Mouse (Mus musculus): ENCODE results near the gene Trmo. TPM values are rescaled to one million over a fixed set of nuclear protein-coding genes. Genes with fewer than 3 reads are reported as not detected.
A peak's percentile ranks its signal among the peaks of the same experiment; 100 is the strongest.

Gene Trmo
- polyA plus RNA-seq, 1 experiment from 2014 or later, result 12.9 TPM

DNA sequence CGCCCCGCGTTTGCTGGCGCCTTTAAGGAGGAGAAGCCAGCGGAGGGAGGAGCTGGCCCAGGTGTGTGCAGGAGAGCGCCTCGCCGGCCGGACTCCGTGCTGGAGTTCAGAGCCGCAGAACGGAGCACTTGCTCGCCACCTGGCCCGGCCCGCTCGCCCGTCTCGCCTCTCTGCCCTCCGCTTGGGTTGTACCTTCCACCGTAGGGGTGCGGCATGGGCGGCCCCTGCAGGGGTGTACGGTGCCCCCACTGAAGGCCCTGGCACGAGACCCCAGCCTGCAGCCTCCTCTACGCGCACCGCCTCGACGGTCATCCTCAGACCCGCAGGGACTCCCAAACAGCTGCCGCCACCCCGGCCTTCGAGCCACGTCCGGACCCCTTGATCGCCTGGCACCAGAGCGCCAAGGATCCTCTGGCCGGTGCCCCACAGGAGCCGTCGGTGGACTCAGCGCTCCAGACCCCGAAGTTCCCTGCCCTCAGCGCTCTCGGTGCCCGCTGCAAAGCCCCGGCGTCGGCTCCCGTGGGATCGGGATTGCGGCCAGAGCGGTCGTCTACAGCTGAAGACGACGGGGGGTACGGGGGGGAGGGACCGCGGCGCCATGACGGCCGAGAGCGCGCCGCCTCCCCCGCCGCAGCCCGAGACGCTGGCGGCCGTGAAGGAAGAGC, 45.5 kb downstream of the Trmo start, which contains the start of gene Foxe1:
Gene Foxe1, plus strand, starts transcription at position 14 of the 665 bp plus-strand sequence.
- Histone ChIP-seq H3K27ac (replicated peaks) (peak within 1 kb of the TSS; percentile 42; the same call in 1 of the 2 replicates), H3K9me3 (replicated peaks) (no peaks in the 10 kb centered on the region), H3K27me3 (ENCODE audit: low read depth, poor library complexity, severe bottlenecking) (peaks cover 100% of the 10 kb centered on the region), H3K36me3 (no peaks in the 10 kb centered on the region), H3K4me3 (peak within 1 kb of the TSS; percentile 46), H3K4me1 (peaks cover 37% of the 10 kb centered on the region)
- peak; percentile 47 for DNase-seq (ENCODE audit: low spot score)
- WGBS, result 2% methylated on average over 70 of the region's 70 CpGs

DNA sequence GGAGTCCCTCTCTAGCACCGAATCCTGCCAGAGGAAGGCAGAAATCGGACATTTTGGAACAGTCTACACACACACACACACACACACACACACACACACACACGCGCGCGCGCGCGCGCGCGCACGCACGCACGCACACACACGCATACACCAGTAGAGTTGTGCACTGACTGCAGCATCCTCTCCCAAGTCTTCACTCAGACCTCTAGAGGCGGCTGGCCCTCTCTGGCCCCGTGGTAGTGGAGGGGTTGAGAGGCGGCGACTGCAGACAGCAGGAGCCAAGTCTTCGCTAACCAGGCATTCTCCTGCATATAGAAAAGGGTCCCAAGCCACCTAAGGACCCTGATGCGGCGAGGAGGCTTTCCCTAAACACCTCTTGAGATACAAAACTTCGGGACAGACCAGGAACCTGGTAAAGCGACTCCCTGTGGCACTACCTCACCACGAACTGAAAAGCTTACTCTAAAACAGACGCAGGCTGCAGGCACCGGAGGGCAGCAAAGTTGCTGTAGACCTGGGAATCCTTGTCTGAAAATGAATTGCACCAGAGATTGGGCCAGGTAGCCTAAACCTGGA, 46.4 kb downstream of the Trmo start:
- H3K36me3 ChIP-seq, result no peaks in the 10 kb centered on the region
- H3K4me3 ChIP-seq, result peak overlapping the region; percentile 27
- DNase-seq (ENCODE audit: low spot score), result peak; percentile 68
- H3K9me3 ChIP-seq (replicated peaks), result no peaks in the 10 kb centered on the region
- peaks cover 100% of the 10 kb centered on the region for H3K27me3 ChIP-seq (ENCODE audit: low read depth, poor library complexity, severe bottlenecking)
- H3K4me1 ChIP-seq, result peaks cover 37% of the 10 kb centered on the region
- under 1% methylated on average over 28 of the region's 28 CpGs for WGBS
- H3K27ac ChIP-seq (replicated peaks), result no peak overlapping the region

DNA sequence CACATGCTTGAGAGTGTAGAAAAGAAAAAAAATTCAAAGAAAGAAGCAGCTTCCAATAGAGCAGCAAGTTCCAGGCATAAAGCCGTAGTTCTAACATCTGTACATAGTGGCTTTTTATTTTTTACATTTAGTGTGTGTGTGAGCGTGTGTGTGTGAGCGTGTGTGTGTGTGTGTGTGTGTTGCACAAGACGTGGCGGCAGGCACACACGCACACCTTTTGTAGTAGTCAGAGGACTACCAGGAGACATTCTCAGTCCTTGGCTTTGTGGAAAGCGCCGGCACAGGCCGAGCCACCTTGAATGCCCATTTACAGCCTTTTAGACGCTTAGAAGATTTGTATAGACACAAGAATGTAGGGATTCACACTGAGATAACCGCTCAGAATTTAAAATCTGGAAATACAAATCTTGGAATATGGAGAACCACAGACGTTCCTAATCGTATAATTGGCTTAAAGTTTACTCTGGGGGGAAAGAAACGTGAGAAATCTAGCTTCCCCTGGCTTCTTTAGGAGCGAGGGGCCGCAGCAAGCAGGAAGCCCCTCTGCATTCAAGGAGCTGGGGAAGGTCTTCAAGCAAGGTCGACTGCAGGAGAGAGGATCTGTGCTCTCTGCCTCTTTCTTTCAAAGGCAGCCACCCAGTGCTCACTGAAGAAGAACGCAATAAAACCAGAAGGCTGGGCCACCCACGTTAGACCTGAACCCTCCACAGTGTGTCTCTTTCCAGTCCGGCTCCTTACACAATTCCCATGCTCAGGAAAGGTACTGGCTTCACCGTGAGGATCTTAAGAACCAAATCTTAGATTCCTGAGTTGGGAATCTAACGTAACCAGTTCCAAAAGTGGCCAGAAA, 47.2 kb downstream of the Trmo start:
- Histone ChIP-seq H3K36me3 (no peaks in the 10 kb centered on the region), H3K27me3 (ENCODE audit: low read depth, poor library complexity, severe bottlenecking) (peaks cover 100% of the 10 kb centered on the region), H3K9me3 (replicated peaks) (no peaks in the 10 kb centered on the region), H3K4me3 (peak overlapping the region; percentile 27; the same call in 1 of the 2 replicates), H3K4me1 (peaks cover 37% of the 10 kb centered on the region), H3K27ac (replicated peaks) (no peak overlapping the region)
- DNase-seq (ENCODE audit: low spot score), result no peak
- 10% methylated on average over 22 of the region's 22 CpGs for WGBS

DNA sequence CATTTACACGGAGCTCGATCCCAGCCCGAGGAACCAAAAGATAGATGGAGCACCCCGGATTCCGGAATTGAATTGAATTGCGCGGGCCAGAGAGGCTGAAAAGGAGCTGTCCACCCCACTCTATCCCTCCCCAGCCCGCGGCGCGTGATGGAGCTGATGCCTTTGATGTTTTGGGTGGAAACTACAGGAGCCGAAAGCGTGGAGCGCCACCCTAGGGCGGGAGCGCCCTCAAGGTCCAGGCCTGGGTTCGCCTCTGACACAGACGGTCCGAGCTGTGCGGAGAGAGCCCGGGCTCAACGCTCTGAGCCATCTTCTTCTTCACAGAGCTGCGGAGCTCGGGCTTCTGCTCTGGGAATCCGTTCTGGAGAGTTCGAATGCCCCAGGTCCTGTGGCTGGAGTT, 49.7 kb downstream of the Trmo start:
- Histone ChIP-seq H3K27me3 (ENCODE audit: low read depth, poor library complexity, severe bottlenecking) (peaks cover 96% of the 10 kb centered on the region), H3K9me3 (replicated peaks) (no peaks in the 10 kb centered on the region), H3K4me1 (peaks cover 32% of the 10 kb centered on the region), H3K4me3 (no peak overlapping the region), H3K36me3 (no peaks in the 10 kb centered on the region), H3K27ac (replicated peaks) (no peak overlapping the region)
- DNase-seq (ENCODE audit: low spot score), result peak; percentile 51
- WGBS, result under 1% methylated on average over 26 of the region's 26 CpGs

DNA sequence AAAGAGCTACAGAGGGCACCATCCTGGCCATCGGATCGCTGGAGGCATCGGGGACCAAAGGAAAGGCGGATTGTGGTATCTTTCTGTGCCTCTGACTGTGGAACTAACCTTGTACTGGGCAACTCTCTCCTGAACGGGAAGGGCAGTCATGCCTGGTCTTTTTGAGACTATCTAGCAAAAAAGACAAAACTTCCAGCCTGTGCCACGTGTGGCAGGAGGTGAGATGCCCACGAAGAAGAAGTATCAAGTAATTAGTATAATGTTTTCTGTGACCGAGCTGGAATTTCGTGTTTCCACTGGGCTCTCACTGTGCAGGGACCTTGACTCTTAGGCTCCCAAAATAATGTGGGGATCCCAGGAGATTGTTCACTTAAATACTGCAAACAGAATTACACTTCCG, 50.2 kb downstream of the Trmo start:
- Histone ChIP-seq H3K4me1 (peaks cover 26% of the 10 kb centered on the region), H3K4me3 (no peak overlapping the region), H3K27me3 (ENCODE audit: low read depth, poor library complexity, severe bottlenecking) (peaks cover 92% of the 10 kb centered on the region), H3K36me3 (no peaks in the 10 kb centered on the region), H3K27ac (replicated peaks) (no peak overlapping the region), H3K9me3 (replicated peaks) (no peaks in the 10 kb centered on the region)
- WGBS, result 14% methylated on average over 10 of the region's 10 CpGs
- DNase-seq (ENCODE audit: low spot score), result peak; percentile 27

DNA sequence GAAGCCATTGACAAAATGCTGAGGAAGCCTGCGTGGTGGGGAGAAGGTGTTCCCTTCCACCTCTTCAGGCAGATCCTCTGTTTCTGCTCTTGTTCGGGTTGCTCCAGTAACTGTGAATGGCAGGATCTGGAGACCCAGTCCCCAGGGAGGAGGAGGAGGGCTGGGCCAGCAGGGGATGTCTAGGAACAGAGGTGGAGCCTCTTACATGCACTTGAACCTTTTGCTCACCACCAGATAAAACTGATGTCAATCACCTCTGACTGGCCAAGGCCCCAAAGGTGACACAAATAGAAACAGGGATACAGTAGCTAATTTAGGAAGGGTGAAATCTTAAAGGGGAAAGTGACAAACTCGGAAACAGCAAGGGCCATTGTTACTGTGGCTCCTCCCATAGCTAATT, 51.2 kb downstream of the Trmo start:
- peaks cover 16% of the 10 kb centered on the region for H3K4me1 ChIP-seq
- no peak overlapping the region for H3K27ac ChIP-seq (replicated peaks)
- H3K36me3 ChIP-seq, result no peaks in the 10 kb centered on the region
- no peak for DNase-seq (ENCODE audit: low spot score)
- H3K27me3 ChIP-seq (ENCODE audit: low read depth, poor library complexity, severe bottlenecking), result peaks cover 82% of the 10 kb centered on the region
- no peaks in the 10 kb centered on the region for H3K9me3 ChIP-seq (replicated peaks)
- 4% methylated on average over 3 of the region's 3 CpGs for WGBS
- H3K4me3 ChIP-seq, result no peak overlapping the region

DNA sequence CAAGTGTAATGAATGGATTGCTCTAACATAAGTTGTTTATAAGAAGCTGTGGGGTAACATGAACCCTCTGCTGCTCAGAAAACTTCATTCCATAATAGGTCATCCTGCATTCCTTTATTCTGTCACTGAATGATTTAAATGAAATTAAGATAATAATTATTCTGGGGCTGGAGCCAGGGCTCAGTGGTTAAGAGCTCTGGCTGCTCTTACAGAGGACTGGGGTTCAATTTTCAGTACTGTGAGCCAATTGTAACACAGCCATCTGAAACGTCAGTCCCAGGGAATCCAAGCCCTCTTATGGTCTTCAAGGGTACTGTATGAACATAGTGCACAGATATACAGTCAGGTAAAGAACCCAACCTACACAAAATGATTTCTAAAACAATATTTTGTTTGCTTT, 53.4 kb downstream of the Trmo start:
- H3K9me3 ChIP-seq (replicated peaks), result no peaks in the 10 kb centered on the region
- no peak overlapping the region for H3K27ac ChIP-seq (replicated peaks)
- DNase-seq (ENCODE audit: low spot score), result no peak
- H3K36me3 ChIP-seq, result no peaks in the 10 kb centered on the region
- H3K27me3 ChIP-seq (ENCODE audit: low read depth, poor library complexity, severe bottlenecking), result peaks cover 66% of the 10 kb centered on the region
- WGBS, result 32% methylated on average over 1 of the region's 1 CpGs
- no peak overlapping the region for H3K4me3 ChIP-seq
- H3K4me1 ChIP-seq, result peaks cover 4% of the 10 kb centered on the region; the same call in 1 of the 2 replicates

DNA sequence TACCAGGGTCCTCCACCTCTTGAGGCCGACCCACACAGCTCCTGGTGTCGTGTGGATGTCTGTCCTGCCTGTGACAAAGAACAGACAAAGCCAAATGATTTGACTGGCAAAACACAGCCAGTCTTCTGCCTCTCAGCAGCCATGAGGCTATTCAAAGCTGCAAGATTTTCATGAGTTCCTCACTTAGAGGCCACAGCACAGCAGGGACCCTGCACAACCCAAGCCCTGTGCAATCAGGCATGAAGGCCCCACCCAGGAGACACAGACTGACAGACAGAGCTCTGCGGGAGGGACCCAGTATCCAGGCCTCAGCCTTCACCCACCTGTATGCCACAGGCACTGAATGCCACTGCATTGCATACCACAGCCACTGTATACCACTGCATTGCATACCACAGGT, 60.3 kb downstream of the Trmo start:
- no peak for DNase-seq (ENCODE audit: low spot score)
- WGBS, result 33% methylated on average over 3 of the region's 3 CpGs
- Histone ChIP-seq H3K27ac (replicated peaks) (no peak overlapping the region), H3K36me3 (no peaks in the 10 kb centered on the region), H3K4me3 (no peak overlapping the region), H3K27me3 (ENCODE audit: low read depth, poor library complexity, severe bottlenecking) (peaks cover 11% of the 10 kb centered on the region), H3K9me3 (replicated peaks) (no peaks in the 10 kb centered on the region), H3K4me1 (peaks cover 8% of the 10 kb centered on the region)

Other genes starting within 250 kb of the Trmo start
- 20.9 and 21.7 TPM in 2 replicates for gene Xpa, start 193.1 kb downstream of the Trmo start, polyA plus RNA-seq (2016; fragmentation: Nextera tagmentation; extraction: Ambion mirVana)
- 0.07 TPM in 1 of 2 replicates, not detected in the other for gene Foxe1, start 45.8 kb downstream of the Trmo start, polyA plus RNA-seq (2016; fragmentation: Nextera tagmentation; extraction: Ambion mirVana)
- gene Hemgn, start 24.1 kb upstream of the Trmo start, polyA plus RNA-seq (2016; fragmentation: Nextera tagmentation; extraction: Ambion mirVana), result 13.4 and 14.5 TPM in 2 replicates
- gene Anp32b, start 61.5 kb upstream of the Trmo start, polyA plus RNA-seq (2016; fragmentation: Nextera tagmentation; extraction: Ambion mirVana), result 345 and 414 TPM in 2 replicates
- gene Nans, start 99.8 kb upstream of the Trmo start, polyA plus RNA-seq (2016; fragmentation: Nextera tagmentation; extraction: Ambion mirVana), result 77.1 and 80.6 TPM in 2 replicates
- 0.62 and 0.63 TPM in 2 replicates for gene Trim14, start 146.7 kb upstream of the Trmo start, polyA plus RNA-seq (2016; fragmentation: Nextera tagmentation; extraction: Ambion mirVana)
- 2.8 TPM in 2 replicates for gene Coro2a, start 212.8 kb upstream of the Trmo start, polyA plus RNA-seq (2016; fragmentation: Nextera tagmentation; extraction: Ambion mirVana)